Mouse (Mus musculus): Measurements from ENCODE around the gene a.
A peak's percentile ranks its signal among the peaks of the same experiment; 100 is the strongest.
"Not testable (repeated sequence)": the region's sequence is repeated elsewhere in the genome, so short reads cannot be mapped to it uniquely, and the experiment has no call there.

Gene a

DNA sequence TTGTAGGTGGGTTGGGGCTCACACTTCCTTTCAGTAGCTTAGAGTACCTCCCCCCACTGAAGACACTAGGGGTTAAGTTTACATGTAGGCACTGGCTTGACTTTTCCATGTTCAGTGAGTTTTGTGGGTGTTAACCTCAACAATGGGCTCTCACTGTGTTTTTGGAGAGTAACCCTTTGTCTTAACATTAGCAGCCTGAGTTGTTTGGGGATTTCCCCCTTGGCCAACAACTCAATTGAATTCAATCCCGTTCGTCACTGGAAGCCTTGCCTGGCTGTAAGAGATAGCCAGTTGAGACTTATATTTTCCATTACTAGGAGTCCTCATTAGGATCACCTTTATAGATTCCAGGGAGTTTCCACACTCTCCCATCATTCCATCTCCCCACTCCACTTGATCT lies 45.3 kb downstream of the a start:
- DNase-seq (ENCODE audit: low spot score): no peak

- DNase-seq (ENCODE audit: low spot score): no peak
Observed at GRCm38 (mm10) chr2:154848086-154848485, 56.9 kb downstream of the a start.

GRCm38 (mm10) chr2:154855383-154855782 lies 64.2 kb downstream of the a start:
- DNase-seq (ENCODE audit: low spot score): peak; percentile 58

DNA sequence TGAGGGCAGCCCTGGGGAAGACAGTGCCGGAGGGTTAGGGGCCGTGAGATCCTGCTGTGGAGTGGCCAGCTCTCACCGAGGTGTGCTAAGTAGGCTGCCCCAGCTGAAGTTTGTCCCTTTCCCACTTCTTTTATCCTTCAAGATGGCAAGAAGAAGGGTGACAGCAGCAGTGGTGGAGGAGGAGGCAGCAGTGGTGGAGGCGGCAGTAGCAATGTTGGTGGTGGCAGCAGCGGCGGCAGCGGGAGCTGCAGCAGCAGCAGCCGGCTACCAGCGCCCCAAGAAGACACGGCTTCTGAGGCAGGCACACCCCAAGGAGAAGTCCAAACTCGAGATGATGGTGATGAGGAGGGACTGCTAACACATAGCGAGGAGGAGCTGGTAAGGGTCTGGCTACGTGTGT lies 72.5 kb downstream of the a start:
- DNase-seq (ENCODE audit: low spot score): no peak

DNA sequence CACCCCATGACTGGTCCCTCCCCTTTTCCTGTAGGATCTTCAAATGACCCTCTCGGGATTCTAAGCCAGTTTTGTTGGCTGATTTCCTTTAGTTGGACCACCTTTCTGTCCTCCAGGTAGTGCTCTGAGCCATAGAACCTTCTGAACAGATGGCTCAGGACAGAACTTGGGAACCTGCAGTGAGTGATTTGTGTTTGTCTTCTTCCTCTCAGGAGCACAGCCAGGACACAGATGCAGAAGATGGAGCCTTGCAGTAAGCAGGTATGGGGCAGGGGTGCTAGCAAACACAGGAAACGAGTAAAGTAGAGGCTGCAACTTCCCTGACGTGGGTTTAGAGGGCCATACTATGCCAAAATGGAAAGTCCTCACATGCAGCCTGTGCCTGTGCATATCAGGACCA lies 74.5 kb downstream of the a start:
- no peak for DNase-seq (ENCODE audit: low spot score)

GRCm38 (mm10) chr2:154868106-154868505 lies 76.9 kb downstream of the a start:
- no peak for DNase-seq (ENCODE audit: low spot score)

DNA sequence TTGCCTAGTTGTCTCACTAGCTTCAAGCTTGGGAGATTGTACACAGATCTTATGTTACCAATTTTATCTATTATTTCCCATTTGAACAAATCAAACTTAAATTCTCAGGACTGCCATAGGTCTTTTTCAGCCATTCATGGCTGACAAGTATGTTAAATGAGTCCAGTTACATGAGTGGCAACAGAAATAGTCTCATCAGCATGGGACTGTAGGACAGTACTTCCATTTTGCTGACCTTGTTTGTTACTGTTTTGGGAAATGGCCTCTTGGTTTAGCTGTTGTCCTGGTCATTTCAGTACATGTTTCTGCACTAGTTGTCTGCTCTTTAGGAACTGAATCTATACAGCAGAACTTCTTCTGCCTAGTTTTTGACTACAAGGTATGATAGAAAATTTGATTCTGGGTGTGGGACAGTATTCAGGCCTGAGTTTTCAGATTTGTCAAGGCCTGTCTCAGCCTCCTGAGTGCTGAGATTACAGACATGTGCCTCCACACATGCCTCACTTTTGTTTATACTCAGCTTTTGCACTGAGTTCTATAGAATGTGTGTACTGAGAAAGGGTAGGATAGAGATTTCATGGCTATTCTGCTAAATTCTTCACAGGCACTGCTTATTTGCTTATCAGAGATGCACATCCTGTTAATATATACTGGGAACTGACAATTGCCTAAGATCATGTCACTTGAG lies 78.9 kb downstream of the a start:
- DNase-seq (ENCODE audit: low spot score): no peak

DNA sequence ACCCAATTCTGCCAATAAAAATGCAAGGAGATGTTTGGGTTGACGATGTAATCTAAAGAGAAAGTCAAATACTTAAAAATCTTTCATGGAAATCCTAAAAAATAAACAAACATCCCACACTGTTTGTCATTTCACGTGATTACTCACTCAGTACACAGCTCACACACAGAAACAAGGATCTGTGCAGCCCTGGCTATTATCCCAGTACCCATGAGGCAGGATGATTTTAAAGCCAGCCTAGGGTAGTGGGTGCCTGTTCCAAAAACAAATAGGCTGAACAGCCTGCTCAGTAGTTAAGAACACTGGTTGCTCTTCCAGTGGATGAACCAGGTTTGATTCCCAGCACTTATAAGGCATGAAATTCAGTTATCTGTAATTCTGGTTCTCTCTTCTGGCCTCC lies 85.4 kb downstream of the a start:
- no peak for DNase-seq (ENCODE audit: low spot score)

DNA sequence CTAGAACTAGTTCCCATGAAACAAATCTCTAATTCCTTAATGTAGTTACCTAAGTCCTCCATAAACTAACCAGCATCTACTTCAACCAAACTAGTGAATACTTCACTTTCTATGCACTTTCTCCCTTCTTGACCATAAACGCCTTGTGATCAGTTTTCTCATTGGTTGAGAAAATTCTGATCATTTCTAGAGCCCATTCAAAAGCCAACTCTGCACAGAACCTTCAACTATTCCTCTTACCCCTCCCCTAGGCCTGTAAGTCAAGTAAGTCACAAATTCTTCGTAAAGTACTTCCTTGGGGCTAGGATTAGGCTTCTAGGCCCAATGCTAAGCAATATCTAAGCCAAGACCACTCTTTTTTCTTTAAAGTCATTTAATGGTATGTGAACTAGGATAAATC lies 100.4 kb downstream of the a start:
- peak; percentile 30 for DNase-seq (ENCODE audit: low spot score)

DNA sequence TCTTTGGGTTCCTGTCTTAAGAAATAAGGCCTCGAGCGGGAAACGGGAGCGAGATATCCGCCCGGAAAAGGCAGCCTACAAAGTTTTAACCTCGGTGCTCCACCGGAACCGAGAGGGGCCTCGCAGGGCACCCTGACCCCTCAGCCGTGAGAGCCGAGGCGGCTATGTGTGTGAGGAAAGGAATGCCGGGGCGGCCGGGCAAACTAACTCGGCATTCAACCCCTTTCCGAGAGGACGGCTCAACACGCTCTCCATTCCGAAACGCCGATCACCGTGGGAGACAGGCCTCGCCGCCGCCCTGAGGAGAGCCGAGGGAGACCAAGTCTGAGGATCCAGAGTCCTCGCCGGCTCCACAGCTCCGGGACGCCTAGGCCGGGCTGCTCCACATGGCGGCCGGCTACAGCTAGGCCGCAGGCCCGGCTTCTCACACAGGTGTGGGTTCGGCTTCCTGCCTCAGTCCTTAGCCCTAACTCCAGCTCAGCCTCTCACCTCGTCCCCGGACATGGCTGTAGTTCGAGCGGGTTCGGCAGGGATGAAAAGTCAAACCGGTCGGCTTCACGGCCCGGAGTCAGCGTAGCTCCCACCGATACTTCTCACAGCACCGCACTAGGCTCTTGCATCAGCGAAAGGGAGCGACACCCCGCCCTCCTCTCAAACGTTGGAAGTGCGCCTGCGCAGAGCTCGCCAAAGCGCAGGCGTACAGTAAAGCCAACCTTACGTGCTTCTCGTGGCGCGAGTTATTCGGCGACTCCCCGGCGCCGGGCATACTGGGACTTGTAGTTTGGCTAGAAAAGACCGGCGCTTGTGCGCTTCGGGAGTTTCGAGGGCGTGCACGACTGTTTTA lies 101.2 kb downstream of the a start, which contains the start of gene Eif2s2:
TSS of gene Eif2s2 (minus strand) at position 735 of the 844 bp plus-strand sequence.
- DNase-seq (ENCODE audit: low spot score): peak; percentile 99

DNA sequence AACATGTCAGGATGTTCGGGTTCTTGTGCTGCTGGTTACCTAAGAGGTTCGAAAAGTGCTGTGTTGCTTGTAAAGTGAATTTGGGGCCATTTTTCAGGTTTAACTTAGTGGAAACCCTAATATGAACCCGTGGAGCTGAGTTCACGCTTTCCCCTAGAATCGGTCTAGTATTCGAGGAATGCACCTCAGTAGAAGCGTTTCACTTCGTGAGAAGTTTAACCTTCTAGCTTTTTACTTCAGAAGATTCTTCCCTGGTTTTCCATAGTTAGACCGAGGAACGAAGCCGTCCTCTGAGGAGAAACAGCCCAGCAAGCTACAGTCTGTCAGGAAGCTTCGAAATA lies 101.8 kb downstream of the a start:
- no peak for DNase-seq (ENCODE audit: low spot score)

GRCm38 (mm10) chr2:154893548-154893947 lies 102.3 kb downstream of the a start:
- DNase-seq (ENCODE audit: low spot score): no peak

GRCm38 (mm10) chr2:154899004-154899403 lies 107.8 kb downstream of the a start:
- DNase-seq (ENCODE audit: low spot score): not testable (repeated sequence)

DNA sequence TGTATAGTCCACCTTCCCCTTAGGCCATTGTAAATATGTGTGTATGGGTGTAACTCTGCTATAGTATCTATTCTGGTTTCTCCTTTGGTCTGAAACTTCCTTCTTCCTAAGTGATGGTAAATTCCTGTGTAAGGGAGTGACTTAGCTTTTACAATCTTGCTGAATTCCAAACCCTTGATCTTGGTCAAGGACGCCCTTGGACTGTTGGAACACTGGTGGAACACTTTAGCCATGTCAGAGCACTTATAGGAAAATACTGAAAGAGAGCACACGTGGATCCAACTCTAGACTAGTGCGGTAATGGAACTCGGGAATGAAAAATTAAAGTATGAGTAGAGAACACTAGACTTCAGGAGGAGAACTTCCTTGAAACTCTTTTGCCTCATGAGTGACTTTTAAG lies 108.2 kb downstream of the a start:
- not testable (repeated sequence) for DNase-seq (ENCODE audit: low spot score)

DNA sequence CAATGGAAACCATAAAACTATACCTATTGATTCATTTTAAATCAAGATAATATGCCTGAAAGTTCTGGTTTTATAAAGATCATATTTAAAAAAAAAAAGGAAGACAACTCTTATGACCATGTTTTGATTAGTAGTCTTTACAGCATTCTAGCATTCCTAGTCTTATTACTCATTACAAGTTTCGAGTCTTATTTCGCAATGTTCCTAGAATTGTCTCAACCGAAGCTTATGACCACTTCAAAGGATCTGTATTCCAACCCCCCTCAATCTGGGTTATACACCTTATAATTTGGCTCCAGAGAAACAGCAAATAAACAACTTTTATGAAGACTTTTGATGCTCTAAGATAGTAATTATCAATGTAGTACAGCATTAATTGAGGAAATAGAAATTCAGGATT lies 110.9 kb downstream of the a start:
- no peak for DNase-seq (ENCODE audit: low spot score)

- no peak for DNase-seq (ENCODE audit: low spot score)
Observed at GRCm38 (mm10) chr2:154905796-154906195, 114.6 kb downstream of the a start.

DNA sequence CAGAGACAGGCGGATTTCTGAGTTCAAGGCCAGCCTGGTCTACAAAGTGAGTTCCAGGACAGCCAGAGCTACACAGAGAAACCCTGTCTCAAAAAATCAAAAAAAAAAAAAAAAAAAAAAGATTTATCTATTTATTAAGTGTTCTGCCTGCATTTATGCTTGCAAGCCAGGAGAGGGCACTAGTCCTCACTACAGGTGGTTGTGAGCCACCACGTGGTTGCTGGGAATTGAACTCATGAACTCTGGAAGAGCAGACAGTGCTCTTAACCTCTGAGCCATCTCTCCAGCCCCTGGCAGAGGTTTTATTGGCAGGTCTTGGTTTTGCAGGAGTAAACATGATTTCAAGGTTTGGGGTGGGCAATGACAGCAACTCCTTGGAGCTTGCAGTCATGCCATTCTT lies 117.0 kb downstream of the a start:
- DNase-seq (ENCODE audit: low spot score): not testable (repeated sequence)

GRCm38 (mm10) chr2:154909789-154910188 lies 118.6 kb downstream of the a start:
- no peak for DNase-seq (ENCODE audit: low spot score)

DNA sequence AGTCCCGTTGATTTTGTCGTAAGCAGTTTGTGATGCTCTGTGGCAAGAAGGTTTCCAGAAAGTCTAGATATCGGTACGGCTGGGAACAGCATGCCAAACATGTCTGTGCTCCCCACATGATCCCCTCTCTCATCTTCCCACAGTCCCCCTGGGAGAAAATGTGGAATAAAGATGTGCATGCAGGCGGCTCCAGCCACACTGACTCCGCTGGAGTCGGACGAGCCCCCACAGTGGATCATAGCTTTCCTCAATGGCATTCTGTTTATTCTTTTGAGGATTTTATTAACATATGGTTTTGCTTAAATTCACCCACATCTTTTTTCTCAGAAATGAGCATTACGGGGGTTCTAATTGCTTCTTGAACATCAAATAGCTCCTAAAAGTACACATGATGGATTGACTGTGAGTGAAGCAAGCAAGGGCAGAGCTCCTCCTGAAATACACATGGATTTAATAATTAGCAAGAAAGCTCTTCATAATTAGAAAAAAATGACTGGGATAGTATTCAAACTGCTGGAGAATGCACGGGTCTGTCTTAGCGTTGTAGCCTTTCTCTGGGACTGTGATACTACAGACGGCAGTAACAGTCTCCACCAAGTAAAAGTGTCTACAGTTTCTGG lies 124.8 kb downstream of the a start:
- peak; percentile 33 for DNase-seq (ENCODE audit: low spot score)

GRCm38 (mm10) chr2:154916547-154916946 lies 125.3 kb downstream of the a start:
- peak; percentile 81 for DNase-seq (ENCODE audit: low spot score)

DNA sequence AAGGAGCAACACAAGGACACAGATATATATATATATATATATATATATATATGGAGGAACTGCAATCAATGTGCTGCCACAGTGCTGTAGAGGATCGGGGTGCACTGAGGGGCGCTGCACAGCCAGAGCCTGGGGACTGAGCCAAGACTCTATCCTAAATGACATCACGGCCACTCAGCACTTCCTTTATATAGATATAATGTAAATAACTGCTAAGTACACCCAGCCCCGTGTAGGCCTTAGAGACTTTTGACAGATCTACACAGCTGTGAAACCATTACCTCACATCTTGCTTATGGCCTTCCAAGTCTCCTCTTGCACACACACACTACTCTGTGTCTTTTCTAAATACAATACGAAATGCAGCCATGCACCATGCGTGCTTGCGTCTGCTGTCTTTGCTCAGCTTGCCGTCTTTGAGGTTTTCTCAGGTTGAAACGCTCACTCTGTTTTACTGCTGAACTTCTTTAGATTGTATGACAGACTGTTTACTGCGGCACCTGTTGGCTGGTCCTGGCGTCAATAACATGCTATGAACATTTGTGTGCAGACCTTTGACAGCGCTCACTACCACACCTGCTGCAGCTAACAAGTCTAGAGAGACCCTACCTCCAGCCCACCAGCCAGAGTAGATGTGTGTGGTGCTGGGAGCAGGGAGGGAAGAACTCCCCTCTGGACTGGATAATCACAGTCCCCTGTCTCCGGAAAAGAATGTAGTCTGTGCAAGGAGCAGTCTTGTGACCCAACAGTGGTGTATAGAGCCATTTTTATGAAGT lies 126.9 kb downstream of the a start:
- DNase-seq (ENCODE audit: low spot score): no peak

DNA sequence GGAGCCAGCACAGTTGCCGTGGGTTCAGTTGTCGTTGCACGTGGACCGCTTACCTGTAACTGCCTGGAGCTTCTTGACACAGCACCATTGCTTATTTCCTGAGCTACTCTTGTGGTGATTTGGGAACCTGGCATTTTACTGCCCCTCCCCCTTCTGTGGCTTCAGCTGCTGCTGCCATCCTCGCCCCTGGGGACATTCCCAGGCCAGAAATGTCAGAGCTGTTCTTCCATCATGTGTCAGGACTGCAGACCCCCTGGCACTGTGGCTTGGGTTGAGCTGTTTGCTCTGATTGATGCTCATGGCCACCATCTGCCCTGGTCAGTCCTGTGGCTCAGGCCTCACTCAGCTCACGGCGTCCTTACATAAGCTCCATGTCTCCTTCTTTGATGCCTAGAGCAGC lies 129.7 kb downstream of the a start:
- DNase-seq (ENCODE audit: low spot score): no peak
